Mouse (Mus musculus) cerebral cortex, adult 2 months (tissue): Measurements from ENCODE around the gene Prg3.

ENCODE experiments used
- WGBS: fragments of 180-500 bp; shearing (Covaris S2); methylation state at CpG from one replicate; pipeline ENCODE4 v1.1.7; 2018; 5-methylcytosine and 5-hydroxymethylcytosine counted together

Prg3 gene

GRCm38 (mm10) chr2:85038336-85038735 lies 50.3 kb downstream of the Prg3 start:
- 67% methylated on average over 13 of the region's 13 CpGs for WGBS
